ENCODE assay signal across 9 mouse cellular contexts in the genomic region with DNA sequence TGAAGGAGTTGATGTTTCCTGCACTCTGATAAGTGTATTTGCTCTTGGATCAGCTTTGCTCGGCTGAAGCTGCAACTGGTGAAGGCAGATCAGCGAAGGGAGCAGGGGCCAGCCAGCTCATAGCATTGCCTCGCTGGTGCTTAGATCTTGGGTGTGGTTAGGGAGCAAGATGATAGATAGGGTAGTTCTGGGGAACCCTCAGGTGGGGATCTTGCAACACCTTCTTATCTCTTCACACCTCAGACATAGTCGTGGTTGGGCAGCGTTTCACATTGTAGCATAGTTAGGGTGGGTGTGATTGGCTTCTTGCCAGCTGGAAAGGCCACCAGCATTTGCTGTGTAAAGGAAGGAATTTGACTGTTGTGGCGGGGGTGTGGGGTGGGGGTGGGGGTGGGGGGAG. TPM values are rescaled to one million over a fixed set of nuclear protein-coding genes. Genes with fewer than 3 reads are reported as not detected.
DNase-seq lines count a peak whose midpoint lies in the region; ATAC-seq lines count a peak whose summit lies in the region.
"Had no signal": no experiment of that assay in that cellular context is flagged by ENCODE, and none has a peak within 500 bp of the region (broad histone marks: within the 10 kb centered on the region; RNA-seq: fewer than 3 reads in every experiment).

No protein-coding gene starts in this region.

- no peaks in the 10 kb centered on the region for H3K4me1 ChIP-seq in embryonic facial prominence, embryonic 14.5 days (ENCODE audit: control insufficient read depth, insufficient read depth, low read length)
- H3K4me1 ChIP-seq in embryonic facial prominence, embryonic 10.5 days, result peaks cover 7% of the 10 kb centered on the region; the same call in 1 of the 2 replicates
- peaks cover 79% of the 10 kb centered on the region for H3K4me1 ChIP-seq in liver, embryonic 15.5 days (replicated peaks)

- no peaks in the 10 kb centered on the region for H3K27me3 ChIP-seq in embryonic facial prominence, embryonic 14.5 days (replicated peaks; ENCODE audit: control insufficient read depth, insufficient read depth, low read length)
- no peaks in the 10 kb centered on the region for H3K27me3 ChIP-seq in embryonic facial prominence, embryonic 10.5 days (replicated peaks; ENCODE audit: low read depth, poor library complexity, severe bottlenecking)
- no peaks in the 10 kb centered on the region for H3K27me3 ChIP-seq in liver, embryonic 15.5 days

- ATAC-seq in embryonic facial prominence, embryonic 14.5 days (ENCODE audit: low read depth), result no peak; the same call in 1 of the 2 replicates
- peak; percentile 84 for ATAC-seq in liver, embryonic 15.5 days (ENCODE audit: insufficient read depth)

- WGBS in embryonic facial prominence, embryonic 14.5 days, result 49% methylated on average over 6 of the region's 6 CpGs
- WGBS in embryonic facial prominence, embryonic 10.5 days, result 82% methylated on average over 6 of the region's 6 CpGs
- WGBS in liver, embryonic 15.5 days (ENCODE audit: insufficient replicate concordance), result 13% methylated on average over 6 of the region's 6 CpGs

- H3K36me3 ChIP-seq in embryonic facial prominence, embryonic 14.5 days (ENCODE audit: control insufficient read depth, insufficient read depth, low read length), result no peaks in the 10 kb centered on the region
- H3K36me3 ChIP-seq in embryonic facial prominence, embryonic 10.5 days (replicated peaks), result peaks cover 8% of the 10 kb centered on the region; the same call in 1 of the 2 replicates
- no peaks in the 10 kb centered on the region; the same call in 1 of the 2 replicates for H3K36me3 ChIP-seq in liver, embryonic 15.5 days (replicated peaks)

- no peaks in the 10 kb centered on the region for H3K9me3 ChIP-seq in embryonic facial prominence, embryonic 14.5 days (ENCODE audit: control insufficient read depth, low read length)
- no peaks in the 10 kb centered on the region for H3K9me3 ChIP-seq in embryonic facial prominence, embryonic 10.5 days
- H3K9me3 ChIP-seq in liver, embryonic 15.5 days (replicated peaks), result no peaks in the 10 kb centered on the region

- no peak overlapping the region for H3K27ac ChIP-seq in embryonic facial prominence, embryonic 14.5 days (replicated peaks; ENCODE audit: low read depth, low read length)
- no peak overlapping the region for H3K27ac ChIP-seq in embryonic facial prominence, embryonic 10.5 days (replicated peaks)
- H3K27ac ChIP-seq in liver, embryonic 15.5 days (replicated peaks), result peak overlapping the region; percentile 75

- peak; percentile 66 for DNase-seq in embryonic facial prominence, embryonic 14.5 days (ENCODE audit: low spot score)
- DNase-seq in embryonic facial prominence, embryonic 10.5 days (ENCODE audit: low spot score), result no peak
- DNase-seq in spleen, postnatal 36 days (ENCODE audit: low spot score in 2 of 2), result peak; percentile 3 to 26
- no peak for DNase-seq in spleen, adult 18-20 months
- DNase-seq in yolk sac, embryonic 10.5 days (ENCODE audit: low spot score), result peak; percentile 53
- DNase-seq in adrenal gland, adult (ENCODE audit: inconsistent age in 2 of 2, low spot score in 1 of 2), result no peak
- DNase-seq in kidney, postnatal 36 days, result no peak
- DNase-seq: gastrocnemius, postnatal 25 days had no signal

- H3K9ac ChIP-seq in embryonic facial prominence, embryonic 14.5 days (ENCODE audit: low read depth, low read length), result no peak overlapping the region
- no peak overlapping the region; the same call in 1 of the 2 replicates for H3K9ac ChIP-seq in liver, embryonic 15.5 days

- no peak overlapping the region for H3K4me2 ChIP-seq in embryonic facial prominence, embryonic 14.5 days (ENCODE audit: low read depth, low read length)
- H3K4me2 ChIP-seq in liver, embryonic 15.5 days, result peak overlapping the region; percentile 45

- H3K4me3 ChIP-seq in embryonic facial prominence, embryonic 14.5 days (ENCODE audit: low read depth, low read length), result no peak overlapping the region
- no peak overlapping the region for H3K4me3 ChIP-seq in embryonic facial prominence, embryonic 10.5 days
- H3K4me3 ChIP-seq in liver, embryonic 15.5 days (replicated peaks), result no peak overlapping the region

RNA-seq across cellular contexts. Expression of a gene that starts 36.3 kb away (rescaled TPM):
- polyA plus RNA-seq in embryonic facial prominence, embryonic 14.5 days (2014; fragmentation: Nextera tagmentation; extraction: Ambion mirVana), result 19.7 and 20.4 TPM in 2 replicates
- polyA plus RNA-seq in embryonic facial prominence, embryonic 10.5 days (2016; fragmentation: Nextera tagmentation; extraction: Ambion mirVana), result 19.6 and 19.9 TPM in 2 replicates
- 7.0 and 7.5 TPM in 2 replicates for polyA plus RNA-seq in liver, embryonic 15.5 days (2015; fragmentation: Nextera tagmentation; extraction: Ambion mirVana)

Comparison
In these comparisons a context has a peak if more than half of its experiments do, and no peak if none do; other contexts are left out.
1. DNase-seq: peak in embryonic facial prominence, embryonic 14.5 days (single experiment), spleen, postnatal 36 days (2 of 2) and yolk sac, embryonic 10.5 days (single experiment); none in embryonic facial prominence, embryonic 10.5 days (single experiment), spleen, adult 18-20 months (0 of 2), adrenal gland, adult (0 of 2) and kidney, postnatal 36 days (0 of 2).